Mouse (Mus musculus) layer of hippocampus, adult 8-10 months (tissue): Measurements from ENCODE around the gene Krtap2-4. TPM values are rescaled to one million over a fixed set of nuclear protein-coding genes. Genes with fewer than 3 reads are reported as not detected.
A peak's percentile ranks its signal among the peaks of the same experiment; 100 is the strongest.

Source experiments
- DNase-seq, 2 experiments: peaks; one replicate each; pipeline ENCODE4 v3.0.0; 2022; ENCODE audit warnings: low spot score in 2 of 2
- total RNA-seq, 4 experiments: library from RNA; stranded (reverse); gene quantifications; 2 replicates each; pipeline ENCODE4 v1.2.4; 2022

Gene Krtap2-4
- total RNA-seq, 4 experiments from 2014 or later = not detected

DNA sequence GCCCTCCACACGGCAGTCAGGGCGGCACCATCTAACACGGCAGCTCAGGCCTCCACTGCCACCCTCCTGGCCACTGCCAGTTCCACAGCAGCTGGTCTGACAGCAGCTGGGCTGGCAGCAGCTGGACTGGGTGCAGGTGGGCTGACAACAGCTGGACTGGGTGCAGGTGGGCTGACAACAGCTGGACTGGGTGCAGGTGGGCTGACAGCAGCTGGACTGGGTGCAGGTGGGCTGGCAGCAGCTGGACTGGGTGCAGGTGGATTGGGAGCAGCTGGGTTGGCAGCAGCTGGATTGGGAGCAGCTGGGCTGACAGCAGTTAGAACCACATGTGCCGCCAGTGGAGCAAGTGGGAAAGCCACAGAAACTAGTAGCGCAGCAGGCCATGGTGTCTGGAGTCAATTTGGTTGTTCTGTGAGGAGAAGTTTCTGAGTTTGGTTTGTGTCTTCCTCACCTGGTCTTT lies 31.4 kb downstream of the Krtap2-4 start, which contains the start of gene Krtap1-4:
Krtap1-4 (minus strand) TSS at position 410 of the 460 bp plus-strand sequence.
- DNase-seq = no peak

GRCm38 (mm10) chr11:99581564-99581963 lies 33.1 kb downstream of the Krtap2-4 start:
- no peak for DNase-seq

GRCm38 (mm10) chr11:99581051-99581450 lies 33.6 kb downstream of the Krtap2-4 start:
- no peak for DNase-seq

DNA sequence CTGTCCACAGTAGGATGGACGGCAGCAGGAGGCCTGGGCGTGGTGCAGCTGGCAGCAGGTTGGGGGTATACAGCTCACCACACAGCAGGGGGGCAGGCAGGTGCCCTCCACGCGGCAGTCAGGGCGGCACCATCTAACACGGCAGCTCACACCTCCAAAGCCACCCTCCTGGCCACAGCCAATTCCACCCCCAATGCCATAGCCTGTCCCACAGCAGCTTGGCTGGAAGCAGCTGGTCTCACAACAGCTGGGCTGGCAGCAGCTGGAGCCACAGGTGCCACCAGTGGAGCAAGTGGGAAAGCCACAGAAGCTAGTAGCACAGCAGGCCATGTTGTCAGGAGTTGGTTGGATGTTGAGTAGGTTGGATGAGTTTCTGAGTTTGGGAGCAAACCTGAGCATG lies 34.0 kb downstream of the Krtap2-4 start, which contains the start of gene Krtap1-5:
Krtap1-5 (minus strand) TSS at position 381 of the 400 bp plus-strand sequence.
- DNase-seq = no peak

DNA sequence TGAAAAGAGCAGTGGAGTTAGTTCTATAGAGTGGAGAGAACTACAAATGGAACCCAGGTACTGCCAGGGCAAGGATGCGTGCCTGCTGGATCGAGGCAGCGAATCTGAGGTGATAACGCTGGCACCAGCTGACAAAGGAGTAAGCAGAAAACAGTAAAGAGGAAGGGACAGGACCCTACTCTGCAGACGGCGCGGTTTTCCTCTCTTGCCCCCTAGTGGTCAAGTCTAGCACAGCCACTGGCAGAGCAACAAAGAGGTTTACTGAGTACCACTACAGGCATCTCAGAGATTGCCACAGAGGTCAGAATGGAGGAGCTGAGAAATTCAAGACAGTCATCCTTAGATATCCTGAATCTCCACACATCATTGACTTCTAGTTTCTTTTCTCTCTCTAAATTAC lies 40.5 kb downstream of the Krtap2-4 start:
- peak; percentile 24 to 65 for DNase-seq

- no peak for DNase-seq
Measured at GRCm38 (mm10) chr11:99573164-99573563, 41.5 kb downstream of the Krtap2-4 start.

DNA sequence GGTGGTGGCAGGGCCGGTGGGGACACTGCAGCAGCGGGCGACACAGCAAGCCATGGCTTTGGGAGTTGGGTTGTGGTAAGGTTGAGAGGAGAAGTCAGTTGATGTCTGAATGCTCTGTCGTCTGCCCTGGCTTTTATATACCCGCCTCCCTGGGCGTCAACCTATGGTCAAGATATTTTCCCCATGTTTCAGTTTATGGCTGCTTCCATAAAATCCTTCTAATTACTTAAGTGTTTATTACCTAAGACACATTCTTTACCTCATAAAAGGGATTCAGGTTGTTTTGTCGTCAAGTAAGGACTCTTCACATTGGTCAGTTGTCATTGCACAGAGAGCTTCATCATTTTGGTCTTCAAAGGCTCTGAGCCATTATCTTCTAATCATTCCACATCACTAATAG lies 48.1 kb downstream of the Krtap2-4 start, which contains the start of gene Krtap3-1:
Krtap3-1 (minus strand) TSS at position 101 of the 400 bp plus-strand sequence.
- no peak for DNase-seq

Other genes with a start within 250 kb of the Krtap2-4 start
- under 1 TPM in 2 of 4 experiments, not detected in 2; 0.38 to 0.52 TPM for gene Krt28, start 239.9 kb downstream of the Krtap2-4 start, total RNA-seq
- 10 to 100 TPM; 10.4 to 12.6 (median 11.0) TPM for gene Krt10, start 225.5 kb downstream of the Krtap2-4 start, total RNA-seq
- 1 to 10 TPM in 3 of 4 experiments, under 1 TPM in 1; 0.85 to 1.7 (median 1.5) TPM for gene Krt12, start 192.6 kb downstream of the Krtap2-4 start, total RNA-seq
- not detected for gene Krt20, start 176.7 kb downstream of the Krtap2-4 start, total RNA-seq
- not detected for gene Krt23, start 121.7 kb downstream of the Krtap2-4 start, total RNA-seq
- not detected for gene Krt39, start 93.5 kb downstream of the Krtap2-4 start, total RNA-seq
- not detected for gene Krt40, start 71.7 kb downstream of the Krtap2-4 start, total RNA-seq
- not detected for gene Krtap3-3, start 64.0 kb downstream of the Krtap2-4 start, total RNA-seq
- not detected for gene Krtap3-2, start 58.0 kb downstream of the Krtap2-4 start, total RNA-seq
- gene Gm11939, start 55.4 kb downstream of the Krtap2-4 start, total RNA-seq = not detected
- gene Krtap3-1, start 48.2 kb downstream of the Krtap2-4 start, total RNA-seq = not detected
- gene Krtap1-5, start 33.8 kb downstream of the Krtap2-4 start, total RNA-seq = not detected
- gene Krtap1-4, start 31.2 kb downstream of the Krtap2-4 start, total RNA-seq = not detected
- gene Krtap1-3, start 23.5 kb downstream of the Krtap2-4 start, total RNA-seq = not detected
- not detected for gene Krtap9-3, start 16.7 kb downstream of the Krtap2-4 start, total RNA-seq
- not detected for gene Gm11938, start 11.5 kb downstream of the Krtap2-4 start, total RNA-seq
- not detected for gene Gm11937, start 4.7 kb downstream of the Krtap2-4 start, total RNA-seq
- not detected for gene Gm11562, start 5.6 kb upstream of the Krtap2-4 start, total RNA-seq
- gene Krtap4-1, start 13.4 kb upstream of the Krtap2-4 start, total RNA-seq = not detected
- not detected for gene Krtap4-2, start 20.2 kb upstream of the Krtap2-4 start, total RNA-seq
- not detected for gene Krtap4-7, start 29.2 kb upstream of the Krtap2-4 start, total RNA-seq
- gene Gm11555, start 35.4 kb upstream of the Krtap2-4 start, total RNA-seq = not detected
- gene Gm11563, start 44.1 kb upstream of the Krtap2-4 start, total RNA-seq = not detected
- not detected for gene Krtap4-6, start 51.1 kb upstream of the Krtap2-4 start, total RNA-seq
- gene Gm14190, start 75.9 kb upstream of the Krtap2-4 start, total RNA-seq = not detected
- not detected for gene Gm14180, start 119.4 kb upstream of the Krtap2-4 start, total RNA-seq
- gene Gm11595, start 158.1 kb upstream of the Krtap2-4 start, total RNA-seq = not detected
- not detected for gene Krtap4-8, start 165.9 kb upstream of the Krtap2-4 start, total RNA-seq
- not detected for gene Krtap4-9, start 170.4 kb upstream of the Krtap2-4 start, total RNA-seq
- not detected for gene Gm11596, start 178.6 kb upstream of the Krtap2-4 start, total RNA-seq
- not detected for gene Gm11569, start 184.1 kb upstream of the Krtap2-4 start, total RNA-seq
- gene Gm11554, start 189.6 kb upstream of the Krtap2-4 start, total RNA-seq = not detected
- gene Krtap4-13, start 195.0 kb upstream of the Krtap2-4 start, total RNA-seq = not detected
- not detected for gene Gm11564, start 200.8 kb upstream of the Krtap2-4 start, total RNA-seq
- not detected for gene 2300003K06Rik, start 223.2 kb upstream of the Krtap2-4 start, total RNA-seq
- gene Krtap4-16, start 236.8 kb upstream of the Krtap2-4 start, total RNA-seq = not detected
- not detected for gene Gm11568, start 243.1 kb upstream of the Krtap2-4 start, total RNA-seq
- not detected for gene Gm11559, start 249.6 kb upstream of the Krtap2-4 start, total RNA-seq